11 mouse cellular contexts compared by ENCODE assay signal in genomic region chr15:97498375-97498774, GRCm38 (mm10).
DNase-seq lines count a peak whose midpoint lies in the region; ATAC-seq and TF ChIP-seq lines count a peak whose summit lies in the region.
"Had no signal": no experiment of that assay in that cellular context is flagged by ENCODE, and none has a peak within 500 bp of the region (broad histone marks: within the 10 kb centered on the region; RNA-seq: fewer than 3 reads in every experiment).

No protein-coding gene starts in this region.

- no peak overlapping the region for H3K4me3 ChIP-seq in gastrocnemius, adult 2 months
- H3K4me3 ChIP-seq in hindbrain, embryonic 13.5 days: no peak overlapping the region
- no peak overlapping the region for H3K4me3 ChIP-seq in forebrain, embryonic 12.5 days (replicated peaks)
- H3K4me3 ChIP-seq: hindbrain, embryonic 10.5 days; lung, embryonic 15.5 days had no signal

- H3K4me2 ChIP-seq in hindbrain, embryonic 13.5 days: no peak overlapping the region
- H3K4me2 ChIP-seq in forebrain, embryonic 12.5 days: no peak overlapping the region
- H3K4me2 ChIP-seq: lung, embryonic 15.5 days had no signal

- no peak for ATAC-seq in hindbrain, embryonic 13.5 days (ENCODE audit: low FRiP score)
- ATAC-seq in forebrain, embryonic 12.5 days (ENCODE audit: low FRiP score): no peak

- TF ChIP-seq CTCF in gastrocnemius, adult 2 months (IDR thresholded peaks at IDR 0.05): peak; percentile 41

- no peaks in the 10 kb centered on the region for H3K4me1 ChIP-seq in hindbrain, embryonic 13.5 days (replicated peaks)
- H3K4me1 ChIP-seq in forebrain, embryonic 12.5 days: no peaks in the 10 kb centered on the region
- H3K4me1 ChIP-seq: hindbrain, embryonic 10.5 days; lung, embryonic 15.5 days had no signal

- H3K27me3 ChIP-seq in hindbrain, embryonic 13.5 days: no peaks in the 10 kb centered on the region
- H3K27me3 ChIP-seq in forebrain, embryonic 12.5 days: no peaks in the 10 kb centered on the region
- H3K27me3 ChIP-seq: lung, embryonic 15.5 days had no signal

- 90% methylated on average over 3 of the region's 3 CpGs for WGBS in hindbrain, embryonic 13.5 days
- WGBS in forebrain, embryonic 12.5 days: 85% methylated on average over 3 of the region's 3 CpGs

- intact Hi-C loops in gastrocnemius, adult 2 months (cut with DNase I): no loop called here

- H3K9me3 ChIP-seq in hindbrain, embryonic 13.5 days: no peaks in the 10 kb centered on the region
- H3K9me3 ChIP-seq in forebrain, embryonic 12.5 days: no peaks in the 10 kb centered on the region
- H3K9me3 ChIP-seq: lung, embryonic 15.5 days had no signal

- no peaks in the 10 kb centered on the region for H3K36me3 ChIP-seq in hindbrain, embryonic 13.5 days
- H3K36me3 ChIP-seq in forebrain, embryonic 12.5 days (replicated peaks): no peaks in the 10 kb centered on the region
- H3K36me3 ChIP-seq: hindbrain, embryonic 10.5 days; lung, embryonic 15.5 days had no signal

- H3K9ac ChIP-seq in hindbrain, embryonic 13.5 days: no peak overlapping the region
- H3K9ac ChIP-seq in forebrain, embryonic 12.5 days: no peak overlapping the region
- H3K9ac ChIP-seq: lung, embryonic 15.5 days had no signal

- DNase-seq in gastrocnemius, adult 2 months: no peak
- DNase-seq in gastrocnemius, postnatal 4 days (ENCODE audit: low spot score in 2 of 2): no peak
- DNase-seq in 416B (ENCODE audit: low read depth): peak; percentile 40
- peak; percentile 25 to 48 for DNase-seq in adrenal gland, postnatal 36 days
- peak; percentile 21 for DNase-seq in spleen, adult 12 weeks (ENCODE audit: low spot score)
- DNase-seq in cerebellum, adult 9-10 months: no peak
- DNase-seq: cerebellum, adult 2 months had no signal

- H3K27ac ChIP-seq in gastrocnemius, adult 2 months: no peak overlapping the region
- no peak overlapping the region for H3K27ac ChIP-seq in hindbrain, embryonic 13.5 days
- H3K27ac ChIP-seq in forebrain, embryonic 12.5 days: no peak overlapping the region
- H3K27ac ChIP-seq: hindbrain, embryonic 10.5 days; lung, embryonic 15.5 days had no signal

Comparison
In these comparisons a context has a peak if more than half of its experiments do, and no peak if none do; other contexts are left out.
1. DNase-seq: peak in 416B (single experiment), adrenal gland, postnatal 36 days (2 of 2) and spleen, adult 12 weeks (single experiment); none in gastrocnemius, adult 2 months (single experiment), gastrocnemius, postnatal 4 days (0 of 2) and cerebellum, adult 9-10 months (single experiment).